Mouse (Mus musculus): ENCODE measurements around the gene Lrp1.

DNA sequence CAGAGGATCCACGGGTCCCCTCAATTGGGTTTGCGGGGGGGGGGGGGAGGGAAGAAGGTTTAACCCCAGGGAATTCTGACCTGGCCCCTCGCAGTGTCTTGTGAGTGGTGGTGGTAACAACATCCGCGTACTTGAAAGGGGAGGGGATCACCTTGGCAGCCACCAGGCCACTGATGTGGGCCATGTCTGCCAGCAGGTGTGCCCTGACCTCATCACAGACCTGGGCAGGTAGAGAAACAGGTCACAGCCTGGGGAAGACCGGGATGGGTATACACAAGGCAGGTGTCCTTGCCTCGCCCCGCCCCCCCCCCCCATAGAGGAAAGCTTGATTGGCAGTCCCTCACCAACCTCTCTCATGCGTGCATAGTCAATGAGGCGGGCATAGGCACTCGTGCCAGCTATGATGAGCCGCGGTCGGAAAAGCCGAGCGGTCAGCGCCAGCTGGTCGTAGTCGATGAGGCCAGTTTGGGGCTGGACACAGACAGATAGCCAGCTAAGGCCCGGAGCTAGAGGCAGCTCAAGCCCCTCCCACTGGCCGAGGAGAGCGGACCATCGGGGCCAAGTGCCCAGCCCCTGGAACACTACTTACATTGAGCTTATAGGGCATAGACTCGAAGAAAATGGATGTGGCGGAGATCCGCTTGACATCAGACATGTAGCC, 101.8 kb downstream of the Lrp1 start:
- TF ChIP-seq CTCF (conservative IDR thresholded peaks at IDR 0.05; ENCODE audit: insufficient read depth, insufficient read length, low read depth, low read length) (no peak), POLR2A (IDR thresholded peaks at IDR 0.05; ENCODE audit: low read depth, low read length) (no peak)

Measured in kidney, adult 2 months (tissue).